Mouse (Mus musculus) bone marrow, adult 2 months (tissue): ENCODE measurements around the gene Ggt1.

Experiments
- CTCF ChIP-seq: fragments of 200-500 bp; IDR thresholded peaks from 2 replicates; pipeline ENCODE4 v1.5.1; 2011; ENCODE audit warnings: low read length, control low read depth; ENCODE audit not compliant: control insufficient read depth, insufficient read depth
- POLR2A ChIP-seq: fragments of 200-500 bp; IDR thresholded peaks from 2 replicates; pipeline ENCODE4 v1.6.1; 2011; ENCODE audit warnings: low read depth, mild to moderate bottlenecking, control low read depth, low read length, borderline replicate concordance; ENCODE audit not compliant: control insufficient read depth

GRCm38 (mm10) chr10:75635693-75636055 lies 74.3 kb downstream of the Ggt1 start:
- peak; percentile 97 for TF ChIP-seq CTCF
- no peak for TF ChIP-seq POLR2A
